Mouse (Mus musculus) embryo, embryonic 10 days (tissue): ENCODE data around the gene Diras2.
A peak's percentile ranks its signal among the peaks of the same experiment; 100 is the strongest.
"Not testable (repeated sequence)": the region's sequence is repeated elsewhere in the genome, so short reads cannot be mapped to it uniquely, and the experiment has no call there.

Experiments used
- DNase-seq: peaks from one replicate; pipeline ENCODE4 v3.0.0-alpha.2; 2015; ENCODE audit warnings: low spot score

Diras2 gene

GRCm38 (mm10) chr13:52516561-52516960 lies 14.5 kb downstream of the Diras2 start:
- no peak for DNase-seq

- DNase-seq = no peak
These were observed 15.0 kb downstream of the Diras2 start for GRCm38 (mm10) chr13:52516051-52516450.

DNA sequence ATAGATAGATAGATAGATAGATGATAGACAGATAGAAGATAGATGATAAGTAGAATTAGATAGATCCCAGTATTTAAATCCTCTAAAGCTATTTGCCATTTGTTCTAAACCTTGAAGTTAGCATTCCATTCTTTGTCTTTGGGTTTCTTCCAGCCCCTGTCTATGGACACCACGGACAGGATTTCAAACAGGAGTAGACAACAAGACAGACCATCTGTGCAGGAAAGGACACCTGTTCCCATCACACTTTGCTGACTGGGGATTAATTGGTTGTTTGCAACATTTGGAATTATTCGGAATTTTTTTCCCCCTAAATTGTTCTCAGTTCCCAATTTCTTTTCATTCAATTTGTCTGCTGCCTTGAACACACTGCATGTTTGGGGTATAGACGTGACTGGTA lies 17.5 kb downstream of the Diras2 start:
- DNase-seq = no peak

GRCm38 (mm10) chr13:52512356-52512755 lies 18.7 kb downstream of the Diras2 start:
- DNase-seq = no peak

DNA sequence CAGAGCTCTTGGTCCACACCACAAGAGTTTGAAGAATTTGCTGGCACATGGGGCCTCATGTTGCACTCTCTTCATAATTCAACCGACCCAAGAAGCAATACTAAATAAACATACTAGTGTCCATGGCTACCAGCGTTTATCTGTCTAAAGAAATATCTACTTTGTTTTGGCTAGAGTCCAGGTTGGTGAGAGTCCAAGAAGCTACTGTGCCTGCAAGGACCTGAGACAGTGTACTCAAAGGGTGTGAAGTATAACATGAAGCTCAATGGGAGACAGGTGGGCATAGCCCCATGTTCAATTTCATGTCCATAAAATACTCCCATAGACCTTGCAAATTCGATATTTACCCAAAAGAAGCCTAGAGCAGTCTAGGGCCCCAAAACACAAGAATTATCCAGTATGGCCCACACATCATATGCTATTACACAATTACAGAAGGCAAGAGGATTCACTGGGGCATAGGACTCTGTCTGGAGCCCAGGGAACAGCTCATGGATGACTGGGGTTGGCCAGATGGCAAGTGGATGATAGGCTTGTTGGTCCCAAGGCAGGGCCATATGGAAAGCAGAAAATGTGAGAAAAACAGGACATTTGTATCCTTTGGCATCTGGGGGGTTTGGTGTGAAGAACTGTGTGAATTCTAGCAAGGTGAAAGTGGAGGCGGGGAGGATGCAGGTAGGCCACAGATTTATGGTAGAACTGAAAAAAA lies 20.8 kb downstream of the Diras2 start:
- DNase-seq = no peak

DNA sequence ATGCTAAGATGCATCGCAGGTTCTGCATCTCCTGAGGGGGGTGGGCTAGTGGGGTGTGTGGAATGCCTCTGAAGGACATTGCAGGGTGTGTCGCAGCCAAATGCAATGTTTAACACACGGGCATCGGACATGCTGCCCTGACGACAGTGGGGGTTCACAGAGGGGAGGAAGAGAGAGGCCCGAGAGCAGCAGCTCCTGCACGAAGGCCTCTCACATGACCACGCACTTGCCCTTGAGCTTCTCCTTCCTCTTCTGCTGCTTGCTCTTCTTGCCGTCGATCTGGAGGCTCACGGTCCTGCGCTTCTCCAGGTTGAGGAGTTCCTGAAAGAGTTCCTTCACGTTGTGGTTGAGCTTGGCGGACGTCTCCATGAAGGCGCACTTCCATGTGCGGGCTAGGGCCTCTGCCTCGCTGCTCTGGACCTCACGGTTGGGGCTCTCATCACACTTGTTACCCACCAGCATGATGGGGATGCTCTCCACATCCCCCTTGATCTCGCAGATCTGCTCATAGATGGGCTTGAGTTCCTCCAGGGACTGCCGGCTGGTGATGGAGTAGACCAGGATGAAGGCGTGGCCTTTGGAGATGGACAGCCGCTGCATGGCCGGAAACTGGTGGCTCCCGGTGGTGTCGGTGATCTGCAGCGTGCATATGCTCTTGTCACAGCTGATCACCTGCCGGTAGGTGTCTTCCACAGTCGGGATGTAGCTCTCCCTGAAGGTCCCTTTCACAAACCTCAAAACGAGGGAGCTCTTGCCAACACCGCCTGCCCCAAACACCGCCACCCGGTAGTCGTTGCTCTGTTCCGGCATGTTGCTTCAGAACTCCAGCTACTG lies 23.4 kb downstream of the Diras2 start:
- DNase-seq = no peak

DNA sequence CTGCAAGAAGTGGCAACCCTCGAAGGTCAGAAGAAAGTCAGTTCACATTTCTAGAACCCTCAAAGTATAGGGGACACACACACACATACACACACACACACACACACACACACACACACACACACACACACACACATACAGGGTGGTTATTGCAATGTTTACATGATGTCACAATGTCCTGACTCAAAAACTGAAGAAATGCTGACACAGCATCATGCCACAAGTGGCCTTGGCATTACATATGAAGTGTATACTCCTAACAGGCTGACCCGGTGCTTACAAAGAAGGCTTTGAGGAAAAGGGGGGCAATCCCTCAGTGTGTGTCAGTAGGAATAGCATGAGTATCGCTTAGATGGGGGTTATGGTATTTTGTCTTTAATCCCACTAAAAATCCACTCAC lies 24.3 kb downstream of the Diras2 start:
- DNase-seq = not testable (repeated sequence)

DNA sequence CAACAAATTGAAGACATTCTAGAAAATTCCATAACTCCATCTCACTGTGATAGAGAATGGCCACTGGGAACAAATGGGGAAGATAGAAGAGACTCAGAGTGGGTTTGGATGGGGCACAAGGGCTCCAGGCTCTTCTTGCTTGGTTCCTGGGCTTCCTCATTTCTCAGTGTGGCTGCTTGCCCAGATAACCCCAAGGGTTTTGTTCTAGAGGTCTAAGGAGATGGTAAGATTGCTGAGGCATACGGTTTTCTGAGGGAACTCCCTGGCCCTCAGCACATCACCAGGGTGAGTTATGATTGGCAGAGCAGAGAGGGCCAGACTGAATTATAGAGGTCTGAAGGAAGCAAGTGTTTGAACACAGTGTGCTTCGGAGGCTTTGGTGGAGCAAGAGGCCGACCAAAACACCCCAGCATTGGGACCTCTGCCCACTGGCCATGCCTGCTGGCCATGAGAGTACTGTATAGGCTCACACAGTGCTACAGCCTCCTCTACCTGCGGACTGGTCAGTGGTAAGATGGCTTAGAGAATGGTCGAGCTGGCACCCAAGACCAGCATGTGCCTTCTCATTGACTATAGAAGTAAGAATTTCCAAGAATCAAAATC lies 25.3 kb downstream of the Diras2 start:
- not testable (repeated sequence) for DNase-seq

DNA sequence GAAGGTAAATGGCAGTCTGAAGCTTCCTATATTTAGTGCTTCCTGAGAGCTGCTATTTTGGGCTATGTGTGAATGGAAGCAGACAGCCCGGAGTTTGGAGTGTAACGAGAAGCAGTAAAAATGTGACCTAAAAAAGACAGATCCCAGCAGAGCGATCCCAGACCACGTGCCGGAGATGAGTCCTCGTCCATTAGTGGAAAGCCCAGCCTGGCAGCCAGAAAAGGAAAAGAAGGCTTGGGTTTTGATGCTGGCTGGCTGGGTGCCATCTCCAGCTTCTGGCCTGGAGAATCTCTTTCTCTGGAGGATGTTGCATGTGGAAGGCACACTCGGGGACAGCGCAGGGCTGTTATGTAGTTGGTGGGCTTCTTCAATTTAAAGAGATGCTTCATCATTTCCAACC lies 29.4 kb downstream of the Diras2 start:
- no peak for DNase-seq

DNA sequence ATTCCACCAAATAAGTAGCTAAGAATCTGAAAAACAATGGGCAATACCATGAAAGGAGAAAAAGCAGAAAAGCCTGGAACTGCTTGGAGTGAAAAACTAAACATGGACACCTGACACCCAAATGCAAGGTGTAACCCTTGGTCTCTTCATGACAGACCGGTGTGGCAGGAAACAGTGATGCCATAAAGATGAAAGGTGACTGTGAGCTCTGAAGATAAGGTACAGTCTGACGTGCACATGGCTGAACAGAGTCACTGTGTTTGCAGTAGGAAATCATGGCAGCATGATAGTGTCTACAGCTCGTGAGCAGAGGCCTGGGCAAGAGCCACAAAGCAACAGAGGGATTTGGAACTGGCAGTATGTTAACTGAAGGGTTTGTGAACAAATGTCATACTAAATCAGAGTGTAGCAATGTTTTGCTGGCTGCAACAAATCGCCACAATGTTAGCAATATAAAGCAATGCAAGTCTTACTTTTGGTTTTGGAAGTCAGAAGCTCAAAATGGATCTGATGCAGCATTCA lies 34.0 kb downstream of the Diras2 start:
- no peak for DNase-seq

DNA sequence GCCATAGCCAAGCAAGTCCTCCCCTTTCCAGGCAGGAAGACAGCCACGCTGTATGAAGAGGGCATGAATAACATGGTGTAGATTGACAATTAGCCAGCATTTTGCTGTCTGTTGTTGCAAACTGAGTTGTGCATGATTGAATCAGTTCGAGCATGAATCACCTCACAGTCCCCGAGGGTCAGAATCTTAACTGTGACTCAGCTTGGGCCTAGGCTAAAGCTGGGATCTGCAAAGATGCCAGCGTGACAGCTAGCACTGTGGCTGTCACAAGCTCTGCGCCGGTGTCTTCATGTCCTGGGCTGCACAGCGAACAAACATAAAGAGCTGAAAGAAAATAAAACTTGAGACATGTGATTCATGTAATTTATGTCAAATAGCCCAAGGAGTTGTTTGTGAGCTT lies 42.3 kb downstream of the Diras2 start:
- DNase-seq = no peak

DNA sequence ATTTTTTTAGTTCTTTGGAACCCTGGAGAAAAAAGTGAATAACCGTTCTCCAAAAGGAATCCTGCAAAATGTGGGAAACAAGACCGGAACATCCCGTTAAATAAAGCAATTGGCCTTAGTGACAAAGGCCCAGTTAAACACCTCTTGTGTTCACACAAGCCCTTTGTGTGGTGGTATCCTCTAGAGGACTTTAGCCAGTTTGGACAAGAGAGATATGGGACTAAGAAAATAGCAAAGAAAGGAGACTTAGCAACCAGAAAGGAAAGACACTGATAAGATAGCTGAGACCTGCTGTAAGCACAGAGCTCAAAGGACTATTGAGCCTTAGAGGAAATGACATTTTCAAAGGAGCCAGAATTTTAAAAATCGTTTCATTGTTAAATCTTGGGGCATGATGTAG lies 47.0 kb downstream of the Diras2 start:
- DNase-seq = no peak

DNA sequence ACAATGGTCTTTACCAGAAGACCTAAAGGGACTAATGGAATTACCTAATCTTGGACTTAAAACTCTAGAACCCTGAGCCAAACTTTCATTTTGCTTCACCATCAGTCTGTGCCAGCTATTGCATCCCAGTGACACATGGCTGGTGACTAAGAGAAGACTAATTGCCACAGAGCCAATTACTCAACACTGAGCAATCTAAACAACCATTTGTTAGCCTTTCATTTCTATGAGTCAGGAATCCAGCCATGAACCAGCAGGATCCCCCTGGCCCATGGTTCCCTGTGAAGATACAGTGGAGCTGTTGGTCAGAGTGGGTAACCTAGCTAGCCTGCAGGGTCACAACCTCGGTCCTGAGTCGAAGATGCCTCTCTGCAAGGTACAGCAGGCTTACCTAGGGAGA lies 49.3 kb downstream of the Diras2 start:
- no peak for DNase-seq

GRCm38 (mm10) chr13:52479146-52479545 lies 51.9 kb downstream of the Diras2 start:
- DNase-seq = no peak

DNA sequence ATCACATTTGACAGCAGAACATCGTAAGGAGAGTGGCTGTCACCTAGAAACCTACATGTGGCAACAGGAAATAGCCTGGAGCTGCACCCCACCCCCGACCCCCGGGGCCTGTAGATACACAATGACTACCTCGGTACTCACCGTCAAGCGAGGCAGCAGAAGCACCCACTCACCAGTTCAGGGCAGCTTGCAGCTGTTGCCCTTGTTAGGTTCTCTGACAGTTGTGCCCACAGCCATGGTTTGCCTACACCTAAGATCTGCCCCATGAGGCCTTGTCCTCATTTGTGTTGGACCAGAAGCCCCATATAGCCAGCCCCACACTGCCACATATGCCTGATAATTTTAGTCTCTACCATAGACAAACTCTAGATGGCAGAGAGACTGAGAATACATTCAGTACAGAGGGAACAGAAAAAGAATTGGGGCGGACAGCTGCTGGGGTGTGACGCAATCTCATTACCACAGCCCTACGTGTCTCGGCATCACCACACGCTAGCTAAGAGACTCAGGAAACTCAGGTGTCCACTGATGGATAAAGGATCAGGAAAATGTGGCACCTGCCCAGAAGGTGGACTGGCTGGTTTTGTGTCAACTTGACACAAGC lies 54.0 kb downstream of the Diras2 start:
- no peak for DNase-seq

DNA sequence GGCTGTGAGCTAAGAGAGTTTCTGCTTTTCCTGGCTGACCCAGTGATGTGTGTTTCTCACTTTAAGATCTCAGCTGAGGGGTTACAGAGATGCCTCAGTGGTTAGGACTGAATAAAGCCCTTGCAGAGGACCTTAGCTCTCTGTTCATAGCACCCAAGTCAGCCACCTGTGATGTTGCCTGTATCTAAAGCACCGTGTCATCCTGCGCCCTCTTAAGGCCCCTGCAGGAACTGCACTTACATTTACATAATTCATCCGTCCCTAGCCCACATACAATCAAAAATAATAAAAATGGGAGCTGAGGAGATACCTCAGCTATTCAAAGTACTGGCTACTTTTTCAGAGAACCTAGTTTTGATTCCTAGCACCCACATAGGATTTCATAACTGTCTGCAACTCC lies 54.9 kb downstream of the Diras2 start:
- peak; percentile 14 for DNase-seq

GRCm38 (mm10) chr13:52475264-52475663 lies 55.8 kb downstream of the Diras2 start:
- DNase-seq = no peak

DNA sequence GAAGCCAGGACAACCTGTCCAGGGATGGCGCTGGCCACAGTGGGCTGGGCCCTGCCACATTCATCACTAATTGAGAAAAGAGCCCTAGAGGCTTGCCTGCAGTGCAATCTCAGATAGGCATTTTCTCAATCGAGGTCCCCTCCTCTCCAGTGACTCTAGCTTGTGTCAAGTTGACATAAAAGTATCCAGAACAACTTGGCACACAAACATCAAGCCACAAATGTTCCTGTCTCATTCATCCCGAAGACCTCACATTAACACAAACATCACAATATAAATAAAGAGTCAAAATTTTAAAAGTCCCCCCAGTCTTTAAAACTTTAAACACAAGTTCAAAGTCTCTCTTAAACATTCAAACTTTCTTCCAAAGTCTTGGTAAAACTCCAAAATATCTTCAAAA lies 56.3 kb downstream of the Diras2 start:
- no peak for DNase-seq

GRCm38 (mm10) chr13:52469795-52470690 lies 61.0 kb downstream of the Diras2 start:
- peak; percentile 86 for DNase-seq

- DNase-seq = no peak
These were observed 65.9 kb downstream of the Diras2 start for GRCm38 (mm10) chr13:52465141-52465540.

- no peak for DNase-seq
These were observed 71.1 kb downstream of the Diras2 start for GRCm38 (mm10) chr13:52459982-52460381.
